Mouse (Mus musculus): Measurements from ENCODE around the gene AI481877.
A peak's percentile ranks its signal among the peaks of the same experiment; 100 is the strongest.

The AI481877 gene

GRCm38 (mm10) chr4:59123557-59123956, 15.2 kb downstream of the AI481877 start:
- no peak for DNase-seq

- no peak for DNase-seq
Measured at GRCm38 (mm10) chr4:59117644-59118495, 20.9 kb downstream of the AI481877 start.

- DNase-seq, result no peak
Measured at GRCm38 (mm10) chr4:59108721-59109120, 30.1 kb downstream of the AI481877 start.

DNA sequence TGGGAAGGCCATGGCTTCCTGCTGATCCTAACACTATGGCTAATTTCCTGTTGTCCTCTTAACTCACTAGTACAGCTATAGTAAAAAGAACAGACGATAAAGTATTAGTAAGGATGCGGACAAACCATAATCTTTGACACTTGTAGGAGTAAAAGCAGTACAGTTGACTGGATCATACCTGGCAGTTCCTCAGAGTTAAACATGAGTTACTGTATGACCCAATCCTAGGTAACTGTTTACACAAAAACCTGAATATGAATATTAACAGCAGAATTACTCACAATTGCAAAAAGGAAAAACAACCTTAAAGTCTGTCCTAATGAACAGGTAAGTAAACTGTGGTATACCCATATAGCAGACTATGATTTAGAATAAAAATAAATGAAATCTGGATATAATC, 30.9 kb downstream of the AI481877 start:
- no peak for DNase-seq

GRCm38 (mm10) chr4:59106661-59107060, 32.1 kb downstream of the AI481877 start:
- DNase-seq, result no peak

- DNase-seq, result no peak
Measured at GRCm38 (mm10) chr4:59104166-59104565, 34.6 kb downstream of the AI481877 start.

GRCm38 (mm10) chr4:59096393-59096792, 42.4 kb downstream of the AI481877 start:
- peak; percentile 58 for DNase-seq

DNA sequence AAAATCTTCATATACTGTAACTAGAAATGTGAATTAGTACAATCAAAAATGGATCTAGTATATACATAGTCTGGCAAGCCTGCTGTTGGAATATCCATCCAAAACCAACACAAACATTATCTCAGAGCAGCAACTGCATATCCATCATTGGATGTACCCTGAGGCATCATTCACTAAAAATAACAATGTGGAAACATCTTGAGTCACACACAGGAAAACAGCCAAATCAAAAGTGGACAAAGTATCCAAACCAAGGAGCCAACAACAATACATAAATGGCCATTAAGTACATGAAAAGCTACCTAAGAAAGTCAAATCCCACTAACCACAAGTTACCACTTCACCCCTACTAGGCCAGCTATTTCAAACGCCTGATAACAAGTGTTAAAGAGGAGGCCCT, 49.4 kb downstream of the AI481877 start:
- no peak for DNase-seq

DNA sequence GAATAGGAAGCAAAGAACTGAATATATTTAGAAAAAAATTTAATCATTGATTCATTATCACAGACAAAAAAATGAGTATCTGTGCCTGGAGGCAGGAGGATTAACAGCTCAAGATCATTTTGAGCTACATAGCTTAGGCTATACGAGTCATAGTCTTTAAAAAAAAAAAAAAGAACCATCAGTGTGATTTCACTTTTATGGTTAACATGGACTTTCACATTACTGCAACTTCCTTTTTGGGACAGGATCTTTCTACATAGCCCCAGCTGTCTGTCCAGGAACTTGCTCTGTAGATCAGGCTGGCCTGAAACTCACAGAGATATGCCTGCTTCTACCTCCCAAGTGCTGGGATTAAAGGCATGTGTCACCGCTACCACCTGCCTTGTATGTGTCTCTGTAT, 55.4 kb downstream of the AI481877 start:
- DNase-seq, result no peak

GRCm38 (mm10) chr4:59069276-59069675, 69.5 kb downstream of the AI481877 start:
- no peak for DNase-seq

DNA sequence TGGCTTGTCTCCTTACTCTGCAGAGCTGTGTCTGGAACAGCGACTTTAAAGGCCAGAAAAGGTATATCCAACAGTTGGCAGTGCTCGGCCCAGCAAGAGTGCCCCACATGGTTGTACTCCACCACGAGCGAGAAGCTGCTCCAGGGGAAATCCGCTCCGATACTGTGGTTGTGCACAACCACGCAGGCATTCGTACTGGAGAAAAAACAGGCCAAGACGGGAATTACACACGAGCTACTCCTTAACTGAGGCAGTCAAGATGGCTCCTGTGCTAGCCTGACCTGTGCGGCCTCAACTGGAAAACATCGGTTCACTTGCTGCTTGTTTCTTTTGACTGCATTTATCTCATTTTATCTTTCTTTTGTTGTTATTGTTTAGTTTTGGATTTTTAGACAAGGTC, 76.3 kb downstream of the AI481877 start:
- DNase-seq, result no peak

GRCm38 (mm10) chr4:59057929-59058328, 80.9 kb downstream of the AI481877 start:
- no peak for DNase-seq

GRCm38 (mm10) chr4:59051081-59051480, 87.7 kb downstream of the AI481877 start:
- DNase-seq, result no peak

GRCm38 (mm10) chr4:59047222-59047621, 91.6 kb downstream of the AI481877 start:
- no peak for DNase-seq

DNA sequence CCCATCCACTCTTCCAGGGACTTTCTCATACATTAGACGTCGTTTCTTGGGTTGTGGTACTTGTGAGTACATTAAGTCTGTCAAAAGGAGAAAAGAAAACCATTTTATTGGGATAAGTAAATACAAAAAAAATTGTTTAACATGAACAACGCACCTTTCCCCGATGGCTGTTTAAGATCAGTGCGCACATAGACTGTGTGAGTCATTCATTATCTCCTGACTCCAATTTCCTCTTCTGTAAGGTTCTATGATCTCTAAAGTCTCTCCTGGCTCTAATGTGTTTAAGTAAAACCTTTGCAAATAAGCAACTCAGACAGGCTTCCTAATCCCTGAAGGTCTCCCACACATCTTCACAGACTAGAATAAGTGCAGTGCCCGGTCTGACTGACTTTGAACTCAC, 94.9 kb downstream of the AI481877 start:
- no peak for DNase-seq

GRCm38 (mm10) chr4:59043074-59043473, 95.7 kb downstream of the AI481877 start:
- no peak for DNase-seq

DNA sequence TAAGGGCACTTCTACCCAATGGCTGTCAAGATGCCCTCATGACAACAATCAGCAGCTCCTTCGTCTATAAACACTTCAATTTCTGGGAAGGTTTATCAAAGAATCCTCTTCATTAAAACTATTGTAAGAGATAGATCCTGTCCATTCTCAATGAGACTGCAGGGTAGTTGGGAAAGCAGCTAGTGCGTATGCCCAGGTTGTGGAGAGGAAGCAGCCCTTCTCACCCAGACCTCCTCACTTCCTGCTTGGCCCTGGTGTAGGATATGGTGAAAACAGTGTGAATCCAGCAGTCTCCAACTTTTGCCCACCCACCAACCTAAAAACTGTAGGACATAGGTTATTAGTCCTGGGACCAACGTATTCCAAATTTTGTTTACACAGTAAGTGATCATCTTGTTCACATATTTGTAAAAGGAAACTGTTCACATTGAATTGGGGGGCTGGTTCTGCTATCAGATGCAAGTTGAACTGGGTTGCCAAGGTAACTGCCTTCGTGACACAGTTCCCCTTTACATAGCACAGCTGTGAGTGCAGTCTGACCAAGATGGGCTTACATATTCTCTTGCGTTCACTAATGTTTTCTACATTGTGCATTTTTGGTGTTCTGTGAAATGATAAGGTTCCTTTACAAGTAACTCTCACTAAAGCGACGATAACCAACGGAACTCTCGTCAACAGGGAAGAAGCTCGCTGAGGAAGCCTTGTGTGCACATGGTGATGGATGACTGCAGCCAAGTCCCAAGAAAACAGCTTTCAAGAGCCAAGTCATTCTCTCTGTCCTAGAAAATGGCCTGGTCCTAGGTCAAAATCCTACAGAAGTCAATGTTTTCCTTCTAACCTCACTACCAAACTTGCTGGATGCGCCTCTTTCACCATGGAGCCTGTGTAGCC, 98.1 kb downstream of the AI481877 start:
- no peak for DNase-seq

DNA sequence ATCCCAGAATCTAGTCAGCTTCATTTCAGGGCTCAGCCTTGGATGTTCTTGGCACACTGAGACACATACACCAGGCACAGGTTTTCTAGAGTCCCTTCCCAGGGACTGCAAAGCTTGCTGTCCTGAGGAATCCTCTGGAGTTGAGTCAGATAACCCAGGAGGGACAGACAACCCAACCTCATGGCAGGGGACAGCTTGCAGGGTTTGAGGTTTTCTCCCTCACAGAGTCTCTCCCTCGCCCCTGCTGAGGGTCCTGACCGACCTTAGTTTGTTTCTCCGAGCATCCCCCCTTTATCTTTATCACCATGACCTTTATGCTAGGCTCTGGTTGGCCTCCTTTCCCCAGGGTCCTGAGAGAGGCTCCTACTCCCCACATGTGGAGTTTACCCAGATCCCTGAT, 101.3 kb downstream of the AI481877 start:
- no peak for DNase-seq

- peak; percentile 69 for DNase-seq
Measured at GRCm38 (mm10) chr4:59036490-59037127, 102.2 kb downstream of the AI481877 start.

DNA sequence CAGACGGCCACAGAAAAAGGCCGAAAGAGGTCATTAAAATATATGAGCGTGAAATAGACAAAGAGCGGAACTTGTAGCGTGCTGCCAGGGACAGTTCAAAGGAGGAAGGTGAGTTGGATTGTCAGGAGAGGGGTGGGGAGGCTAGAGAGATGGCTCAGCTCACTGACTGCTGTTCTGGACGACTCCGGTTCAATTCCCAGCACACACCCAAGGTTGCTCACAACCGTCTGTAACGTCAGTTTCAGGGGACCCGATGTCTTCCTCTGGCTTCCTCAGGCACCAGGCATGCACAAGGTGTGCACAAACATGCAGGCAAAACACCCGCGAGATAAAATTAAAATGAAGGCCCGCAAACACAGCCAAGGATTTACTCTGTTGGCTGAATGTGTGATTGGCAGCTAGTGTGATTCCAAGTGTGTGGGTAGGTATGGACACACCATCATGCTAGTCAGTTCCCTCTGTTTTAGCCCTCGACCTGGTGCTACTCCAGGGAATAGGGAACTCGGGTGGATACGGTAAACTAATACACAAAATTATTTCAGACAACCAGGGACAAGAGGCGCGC, 102.9 kb downstream of the AI481877 start:
- DNase-seq, result no peak

DNA sequence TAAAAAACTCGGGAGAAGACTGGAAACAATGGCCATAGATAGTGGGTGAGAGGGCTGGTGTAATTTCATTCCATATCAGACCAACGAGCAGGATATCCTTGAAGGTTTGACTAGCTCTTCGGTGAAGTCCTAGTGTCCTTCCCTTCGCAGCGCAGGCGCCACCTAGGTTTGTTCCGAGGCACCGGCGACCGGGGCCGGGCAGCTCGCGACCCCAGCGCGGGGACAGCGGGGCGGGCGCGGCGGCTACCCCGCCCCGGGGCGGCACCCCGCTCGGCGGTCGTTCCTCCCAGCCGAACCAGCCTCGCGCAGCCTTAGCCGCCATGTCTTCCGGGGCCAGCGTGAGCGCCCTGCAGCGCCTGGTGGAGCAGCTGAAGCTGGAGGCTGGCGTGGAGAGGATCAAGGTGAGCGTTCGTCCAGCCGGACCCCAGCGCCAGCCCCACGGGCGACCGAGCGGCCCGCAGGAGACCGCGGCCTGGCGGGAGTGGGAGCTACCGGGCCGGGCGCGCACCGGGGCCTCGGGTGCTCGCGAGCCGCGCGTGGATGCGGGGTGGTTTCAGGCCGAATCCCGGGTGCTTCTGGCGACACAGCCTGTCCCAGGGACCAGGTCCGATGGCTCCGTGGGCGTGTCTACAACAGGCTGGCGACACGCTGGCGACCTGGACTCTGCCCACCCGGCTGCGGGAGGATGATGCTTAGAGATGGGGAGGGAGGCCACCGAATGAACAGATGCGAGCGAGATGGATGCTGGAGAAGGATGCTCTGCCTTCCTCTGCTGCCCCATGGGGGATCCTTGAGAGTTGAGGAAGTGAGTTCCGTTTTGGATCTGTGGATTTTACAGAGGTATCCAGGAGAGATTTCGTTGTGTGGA, 103.6 kb downstream of the AI481877 start, which contains the start of gene Gng10:
Gene Gng10 (plus strand): TSS at position 171 of the 868 bp plus-strand sequence.
- peak; percentile 68 for DNase-seq
